Mouse (Mus musculus) C2C12 (cell line): ENCODE data around the gene Ndufaf8. TPM values are rescaled to one million over a fixed set of nuclear protein-coding genes. Genes with fewer than 3 reads are reported as not detected.
A peak's percentile ranks its signal among the peaks of the same experiment; 100 is the strongest.

Source experiments
- H3K27me3 ChIP-seq: one replicate; pipeline ENCODE4 v1.6.1; 2011; ENCODE audit not compliant: control insufficient read depth, insufficient read depth, insufficient read length
- H3K36me3 ChIP-seq: one replicate; pipeline ENCODE4 v1.6.1; 2011; ENCODE audit not compliant: control insufficient read depth, insufficient read depth
- H3K4me3 ChIP-seq: one replicate; pipeline ENCODE4 v1.5.1; 2011; ENCODE audit warnings: mild to moderate bottlenecking, control low read depth; ENCODE audit not compliant: poor library complexity, insufficient read depth, severe bottlenecking
- H3K79me2 ChIP-seq: one replicate; pipeline ENCODE4 v1.6.1; 2011; ENCODE audit not compliant: control insufficient read depth, insufficient read depth
- H3K79me3 ChIP-seq: one replicate; pipeline ENCODE4 v1.6.1; 2011; ENCODE audit warnings: low read depth, control low read depth
- H3ac ChIP-seq: one replicate; pipeline ENCODE3; 2011; ENCODE audit warnings: low read depth; ENCODE audit not compliant: control insufficient read depth, insufficient read length
- CEBPB ChIP-seq: IDR thresholded peaks from one replicate; pipeline ENCODE4 v1.6.1; 2011; ENCODE audit warnings: low read depth, mild to moderate bottlenecking, control low read depth, moderate library complexity
- CTCF ChIP-seq: IDR thresholded peaks from one replicate; pipeline ENCODE4 v1.5.1; 2011; ENCODE audit not compliant: control insufficient read depth, insufficient read depth, insufficient read length
- FOSL1 ChIP-seq: IDR thresholded peaks from one replicate; pipeline ENCODE4 v1.8.0; 2011; ENCODE audit warnings: mild to moderate bottlenecking, low read length; ENCODE audit not compliant: poor library complexity, insufficient read depth, severe bottlenecking
- MAX ChIP-seq: IDR thresholded peaks from one replicate; pipeline ENCODE4 v1.6.1; 2011; ENCODE audit warnings: mild to moderate bottlenecking, control low read depth
- MYOD1 ChIP-seq: IDR thresholded peaks from one replicate; pipeline ENCODE4 v1.6.1; 2011; ENCODE audit warnings: low read depth; ENCODE audit not compliant: control insufficient read depth, insufficient read length
- MYOG ChIP-seq: IDR thresholded peaks from one replicate; pipeline ENCODE4 v1.6.1; 2011; ENCODE audit not compliant: control insufficient read depth, insufficient read length; ENCODE audit errors: extremely low read depth
- USF1 ChIP-seq: IDR thresholded peaks from one replicate; pipeline ENCODE4 v1.6.1; 2011; ENCODE audit warnings: low read depth, mild to moderate bottlenecking, control low read depth, moderate library complexity
- polyA plus RNA-seq: library from polyadenylated mRNA; unstranded; fragments of >200 nt; fragmentation: generic; extraction: Trizol; gene quantifications from one replicate; pipeline ENCODE4 v1.2.1, GENCODE M21; 2012; ENCODE audit warnings: missing spikeins

The Ndufaf8 gene
- polyA plus RNA-seq, 1 experiment = 59.0 TPM

GRCm38 (mm10) chr11:120080282-120080681 lies 18.4 kb upstream of the Ndufaf8 start:
- H3K4me3 ChIP-seq = no peak overlapping the region
- no peaks in the 10 kb centered on the region for H3K27me3 ChIP-seq
- TF ChIP-seq MAX = no peak
- no peak for TF ChIP-seq MYOG
- no peak for TF ChIP-seq USF1
- no peak for TF ChIP-seq MYOD1
- no peak for TF ChIP-seq CEBPB
- TF ChIP-seq CTCF = no peak
- no peak for TF ChIP-seq FOSL1
- H3K79me3 ChIP-seq = no peaks in the 10 kb centered on the region
- no peak overlapping the region for H3ac ChIP-seq
- H3K36me3 ChIP-seq = no peaks in the 10 kb centered on the region
- no peaks in the 10 kb centered on the region for H3K79me2 ChIP-seq

- H3K36me3 ChIP-seq = peaks cover 3% of the 10 kb centered on the region
- no peaks in the 10 kb centered on the region for H3K27me3 ChIP-seq
- TF ChIP-seq MYOD1 (no peak), MAX (peak; percentile 90)
- no peaks in the 10 kb centered on the region for H3K79me3 ChIP-seq
- H3K4me3 ChIP-seq = peak overlapping the region; percentile 43
- H3ac ChIP-seq = peak overlapping the region; percentile 68
- H3K79me2 ChIP-seq = no peaks in the 10 kb centered on the region
Measured at GRCm38 (mm10) chr11:120085891-120086627, 12.7 kb upstream of the Ndufaf8 start.

GRCm38 (mm10) chr11:120086702-120087152 lies 12.0 kb upstream of the Ndufaf8 start, which contains the start of gene Cep131:
TSS of gene Cep131 (minus strand) at chr11:120086827.
- peak within 1 kb of the TSS; percentile 43 for H3K4me3 ChIP-seq
- H3K36me3 ChIP-seq = peaks cover 3% of the 10 kb centered on the region
- peak within 1 kb of the TSS; percentile 68 for H3ac ChIP-seq
- no peaks in the 10 kb centered on the region for H3K27me3 ChIP-seq
- H3K79me3 ChIP-seq = no peaks in the 10 kb centered on the region
- TF ChIP-seq CEBPB (no peak), MYOG (no peak), USF1 (no peak), CTCF (no peak), MYOD1 (no peak), FOSL1 (no peak)
- no peaks in the 10 kb centered on the region for H3K79me2 ChIP-seq

- Histone ChIP-seq H3K79me2 (no peaks in the 10 kb centered on the region), H3K79me3 (no peaks in the 10 kb centered on the region), H3K27me3 (no peaks in the 10 kb centered on the region), H3K36me3 (peaks cover 19% of the 10 kb centered on the region), H3K4me3 (no peak overlapping the region), H3ac (no peak overlapping the region)
- TF ChIP-seq USF1 (no peak), MYOG (no peak), FOSL1 (no peak), CTCF (no peak), MAX (no peak), CEBPB (no peak), MYOD1 (no peak)
Measured at GRCm38 (mm10) chr11:120090661-120091060, 8.1 kb upstream of the Ndufaf8 start.

DNA sequence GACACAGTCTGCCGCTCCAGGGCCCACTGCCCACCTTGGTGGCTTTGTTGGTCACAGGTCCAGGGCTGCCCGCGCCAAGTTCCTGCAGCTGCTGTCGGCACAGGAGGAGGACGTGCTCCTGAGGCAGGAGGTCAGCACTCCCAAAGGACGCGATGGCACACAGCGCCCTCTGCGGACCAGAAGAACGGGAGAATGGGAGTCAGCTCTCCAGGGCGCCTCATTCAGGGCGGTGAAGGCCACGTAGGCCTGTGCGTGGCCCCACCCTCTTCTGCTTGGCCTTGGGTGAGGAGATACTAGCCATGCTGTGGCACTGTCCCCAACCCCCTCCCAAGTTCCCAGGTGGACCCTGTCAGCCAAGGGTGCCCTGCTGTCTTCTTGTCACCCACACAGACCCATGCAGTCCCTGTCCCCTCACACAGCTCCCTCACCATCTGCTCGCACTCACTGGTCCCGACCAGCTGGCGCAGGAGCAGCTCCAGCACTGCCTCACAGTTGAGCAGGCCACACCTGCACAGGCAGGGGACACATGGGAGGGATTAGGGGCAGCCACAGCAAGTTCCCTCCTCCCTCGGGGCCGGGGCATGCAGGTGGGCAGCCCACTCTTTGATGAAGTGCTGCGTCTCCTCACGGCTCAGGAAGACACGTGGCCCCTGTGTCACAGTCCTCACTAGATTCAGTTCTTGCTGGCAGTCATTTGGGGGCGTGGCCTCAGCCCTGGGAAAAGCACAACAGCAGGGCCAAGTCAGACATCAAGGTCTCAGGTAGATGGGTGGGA lies 5.7 kb upstream of the Ndufaf8 start:
- H3K27me3 ChIP-seq = no peaks in the 10 kb centered on the region
- TF ChIP-seq MYOG (no peak), USF1 (no peak), MYOD1 (no peak), MAX (no peak)
- peaks cover 9% of the 10 kb centered on the region for H3K79me2 ChIP-seq
- H3K36me3 ChIP-seq = peaks cover 19% of the 10 kb centered on the region
- no peaks in the 10 kb centered on the region for H3K79me3 ChIP-seq
- no peak overlapping the region for H3ac ChIP-seq
- H3K4me3 ChIP-seq = no peak overlapping the region

DNA sequence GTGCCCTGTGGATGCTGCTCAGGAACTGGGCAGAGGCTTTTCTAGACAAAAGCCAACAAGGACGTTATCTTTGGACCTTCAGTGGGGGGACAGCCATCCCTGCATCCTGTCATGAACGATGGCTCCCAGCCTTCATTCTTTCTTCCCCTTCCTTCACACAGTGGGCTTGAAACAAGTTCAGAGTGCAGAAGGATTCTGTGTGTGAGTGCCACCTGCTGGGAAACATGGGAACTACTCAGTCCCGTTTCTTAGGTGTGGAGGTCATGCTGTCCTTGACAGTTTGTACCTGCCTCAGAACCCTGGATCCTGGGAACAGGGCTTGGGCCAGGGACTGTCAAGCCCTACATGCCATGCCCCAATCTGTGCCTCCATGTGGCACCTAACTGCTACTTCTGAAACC lies 2.3 kb downstream of the Ndufaf8 start:
- no peak overlapping the region for H3ac ChIP-seq
- H3K79me2 ChIP-seq = peaks cover 21% of the 10 kb centered on the region
- no peaks in the 10 kb centered on the region for H3K27me3 ChIP-seq
- no peak for TF ChIP-seq MYOD1
- peak; percentile 55 for TF ChIP-seq CTCF
- no peak overlapping the region for H3K4me3 ChIP-seq
- peaks cover 23% of the 10 kb centered on the region for H3K36me3 ChIP-seq
- peaks cover 2% of the 10 kb centered on the region for H3K79me3 ChIP-seq
